Mouse (Mus musculus) cerebral cortex, adult 2 months (tissue): Measurements from ENCODE around the gene Map1b.

Experiments
- WGBS: fragments of 180-500 bp; shearing (Covaris S2); methylation state at CpG from one replicate; pipeline ENCODE4 v1.1.7; 2018; 5-methylcytosine and 5-hydroxymethylcytosine counted together

Map1b gene

GRCm38 (mm10) chr13:99447002-99447401 is 69.3 kb downstream of the Map1b start:
- 38% methylated on average over 7 of the region's 7 CpGs for WGBS

DNA sequence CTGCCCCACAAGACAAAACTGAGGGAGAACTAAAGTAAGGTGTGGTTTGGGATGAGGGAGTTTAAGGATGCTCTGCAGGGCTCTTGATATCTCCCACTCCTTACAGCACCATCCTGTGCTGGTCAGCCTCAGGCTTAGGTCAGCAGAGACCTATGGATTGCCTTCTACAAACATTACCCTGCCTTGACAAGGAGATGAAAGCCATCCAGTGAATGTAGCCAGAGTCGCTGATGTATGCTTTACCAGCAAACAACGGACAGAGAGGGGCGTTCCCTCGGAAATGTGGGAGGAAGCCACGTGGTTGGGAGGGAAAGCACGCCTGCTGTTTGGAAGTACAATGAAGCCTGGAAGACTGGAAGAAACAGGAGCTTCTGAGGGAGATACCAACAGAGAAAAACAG is 71.5 kb downstream of the Map1b start:
- WGBS = 1% methylated on average over 6 of the region's 6 CpGs

DNA sequence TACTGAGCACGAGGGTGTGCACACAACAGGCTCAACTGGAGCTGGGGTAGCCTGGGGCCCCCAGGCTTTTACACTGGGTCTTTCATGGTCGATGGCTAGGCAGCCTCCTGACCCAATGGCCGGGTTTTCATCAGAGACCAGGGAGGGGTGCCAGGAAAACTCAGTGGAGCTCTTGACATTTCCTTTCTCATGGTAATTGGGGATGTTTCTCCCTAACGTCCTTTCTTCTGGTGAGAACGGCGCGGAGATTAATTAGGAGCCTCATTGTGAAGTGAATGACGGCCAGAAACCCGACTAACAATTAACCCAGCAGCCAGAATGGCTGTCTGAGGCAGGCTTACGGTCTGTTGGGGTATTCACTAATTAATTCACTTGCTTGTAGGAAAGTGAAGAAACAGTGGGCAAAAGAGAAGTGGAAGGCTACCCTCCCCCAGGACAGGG is 71.9 kb downstream of the Map1b start:
- 16% methylated on average over 10 of the region's 10 CpGs for WGBS

DNA sequence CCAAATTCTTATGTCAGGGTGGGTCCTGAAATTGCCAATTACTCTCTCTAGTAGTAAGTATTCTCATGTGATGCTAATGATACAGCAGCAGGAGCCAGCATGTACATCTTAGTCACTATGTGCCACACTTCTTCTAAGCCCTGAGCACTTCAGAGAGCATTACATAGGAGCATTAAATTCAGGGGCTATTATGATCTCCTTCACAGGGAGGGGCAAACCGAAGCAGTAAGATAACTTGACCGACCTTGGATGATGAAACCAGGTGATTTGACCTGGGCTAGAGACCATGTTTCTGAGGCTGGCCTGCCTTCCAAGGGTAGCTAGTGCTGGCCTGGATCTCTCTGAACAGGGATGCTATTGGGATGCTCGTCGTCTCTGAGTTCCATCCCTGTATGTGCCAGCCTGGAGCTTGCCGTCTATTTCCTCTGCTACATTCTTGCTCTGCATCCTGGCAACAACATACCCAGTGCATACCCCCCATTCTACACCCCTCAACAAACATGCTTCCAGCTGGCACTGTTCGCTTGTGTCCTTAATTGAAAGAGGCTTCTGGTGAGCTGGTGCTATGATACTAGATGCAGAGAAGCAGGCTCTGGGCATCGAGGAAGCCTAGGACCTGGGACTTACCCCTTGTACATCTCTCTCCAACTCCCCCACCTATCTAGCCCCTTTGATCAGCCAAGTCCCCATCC is 72.7 kb downstream of the Map1b start:
- WGBS = 37% methylated on average over 7 of the region's 7 CpGs

- 54% methylated on average over 12 of the region's 12 CpGs for WGBS
These were observed 73.7 kb downstream of the Map1b start for GRCm38 (mm10) chr13:99442434-99443249.

DNA sequence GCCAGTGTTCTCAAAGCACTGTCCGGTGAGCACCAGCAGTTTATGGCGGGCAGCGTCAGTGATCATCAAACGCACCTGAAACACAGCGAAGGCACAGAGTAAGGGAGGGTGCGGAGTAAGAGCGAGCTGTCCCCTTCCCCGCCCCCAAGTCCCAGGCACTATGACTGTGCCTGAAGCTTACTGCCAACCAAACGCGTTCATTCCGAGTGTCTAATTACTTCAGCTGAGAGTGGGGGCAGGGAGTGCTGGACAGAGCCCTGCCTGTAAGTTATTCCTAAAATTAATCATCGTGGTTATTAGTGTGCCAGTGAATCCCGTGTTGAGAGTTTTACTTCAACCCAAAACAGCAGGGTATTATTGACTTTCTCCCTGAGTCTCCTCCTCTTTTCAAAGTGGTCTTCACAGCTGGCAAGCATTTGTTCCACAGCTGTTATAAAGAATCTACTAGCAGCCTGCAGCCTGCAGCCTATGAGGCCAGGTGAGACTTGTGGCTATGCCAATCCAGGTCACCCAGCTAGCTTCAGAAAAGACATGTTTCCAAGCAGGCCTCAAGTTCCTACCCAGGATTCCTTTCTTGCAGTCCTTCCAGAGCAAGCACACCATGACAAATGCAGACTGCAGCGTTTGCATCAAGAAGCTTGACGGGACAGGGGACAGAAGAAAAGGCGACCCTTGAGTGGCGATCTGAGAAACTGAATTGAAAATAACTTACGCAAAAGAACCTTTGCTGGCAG is 74.5 kb downstream of the Map1b start:
- 46% methylated on average over 18 of the region's 18 CpGs for WGBS

GRCm38 (mm10) chr13:99440228-99440627 is 76.1 kb downstream of the Map1b start:
- WGBS = 38% methylated on average over 2 of the region's 2 CpGs

- 89% methylated on average over 5 of the region's 5 CpGs for WGBS
These were observed 77.0 kb downstream of the Map1b start for GRCm38 (mm10) chr13:99439357-99439756.

DNA sequence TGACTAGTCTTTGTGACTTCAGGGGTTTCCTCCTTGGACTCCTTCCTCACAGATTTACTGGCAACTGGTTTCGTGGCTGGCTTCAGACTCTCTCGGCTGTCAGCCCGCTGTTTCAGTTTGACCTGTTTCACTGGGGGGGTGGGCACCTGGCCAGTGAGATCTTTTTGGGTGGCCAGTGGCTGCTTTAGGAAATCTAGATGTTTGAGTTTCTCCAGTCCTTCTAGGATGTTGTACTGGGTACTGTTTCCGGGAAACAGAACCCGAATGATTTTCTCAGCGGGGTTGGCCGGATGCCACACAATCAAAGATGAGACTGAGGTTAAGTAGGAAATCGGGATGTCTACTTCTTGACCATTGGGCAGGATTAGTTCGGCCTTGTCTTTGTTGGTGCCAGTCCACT is 81.8 kb downstream of the Map1b start:
- WGBS = 73% methylated on average over 9 of the region's 9 CpGs

DNA sequence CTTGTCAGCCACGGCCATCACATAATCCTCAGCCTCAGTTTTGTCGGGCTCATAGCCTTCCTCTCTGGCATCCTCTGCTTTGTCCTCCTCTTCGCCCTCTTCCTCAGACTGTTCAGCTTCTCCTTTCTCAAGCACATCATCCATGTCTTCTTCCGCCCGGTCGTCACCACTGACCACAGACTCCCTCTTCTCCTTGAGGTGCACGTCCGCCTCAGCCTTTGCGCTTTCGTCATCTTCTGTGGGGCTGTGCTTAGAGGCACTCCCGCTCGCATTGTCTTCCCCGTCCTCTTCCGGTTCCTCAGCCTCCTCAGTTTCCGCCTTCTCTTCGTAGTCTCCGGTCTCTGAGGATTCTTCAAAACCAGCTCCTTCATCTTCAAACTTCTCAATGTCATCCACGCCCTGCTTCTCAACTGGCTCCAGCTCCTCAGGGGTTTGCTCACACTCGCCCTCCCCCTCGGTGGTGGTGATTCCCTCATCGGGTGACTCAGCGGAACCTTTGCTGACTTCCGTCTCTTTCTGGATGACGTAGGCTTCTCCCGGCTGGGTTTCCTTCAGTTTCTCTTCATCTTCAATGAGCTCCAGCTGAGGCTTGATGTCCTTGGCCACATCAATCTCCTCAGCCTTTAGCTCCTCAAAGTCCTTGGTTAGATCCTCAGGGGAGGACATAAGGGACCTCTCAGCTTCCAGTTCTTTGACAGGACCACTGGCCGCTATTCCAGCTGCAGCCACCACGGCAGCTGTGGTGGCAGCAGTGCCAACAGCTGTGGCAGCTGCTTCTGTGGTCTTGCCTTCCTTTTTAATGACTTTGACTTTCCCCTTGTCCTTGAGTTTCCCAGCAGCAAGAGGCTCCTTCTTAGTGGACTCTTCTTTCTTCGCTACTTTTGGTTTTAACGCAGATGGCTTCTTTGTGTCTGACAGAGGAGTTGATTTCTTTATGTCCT is 83.0 kb downstream of the Map1b start:
- 85% methylated on average over 29 of the region's 29 CpGs for WGBS

DNA sequence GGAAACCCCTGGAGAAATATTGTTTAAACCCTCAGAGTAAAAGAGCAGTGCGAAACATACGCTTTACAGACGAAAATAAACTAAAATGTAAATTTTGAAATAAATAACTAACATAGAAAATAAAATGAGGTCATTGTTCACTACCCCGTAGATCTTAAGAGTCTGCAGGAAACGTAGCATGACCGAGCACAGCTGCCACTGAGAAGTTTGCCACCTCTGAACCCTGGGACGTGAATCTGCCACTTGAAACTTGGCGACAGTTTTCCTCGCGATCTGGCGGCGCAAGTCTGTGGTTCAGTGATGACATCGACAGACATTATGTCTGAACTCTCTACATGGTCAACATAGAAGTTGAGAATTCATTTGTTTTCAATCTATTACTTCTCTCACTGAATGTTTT is 92.8 kb downstream of the Map1b start:
- WGBS = 81% methylated on average over 13 of the region's 13 CpGs

GRCm38 (mm10) chr13:99416601-99417000 is 99.7 kb downstream of the Map1b start:
- WGBS = 91% methylated on average over 9 of the region's 9 CpGs

GRCm38 (mm10) chr13:99414352-99414742 is 102.0 kb downstream of the Map1b start:
- WGBS = 79% methylated on average over 10 of the region's 10 CpGs

DNA sequence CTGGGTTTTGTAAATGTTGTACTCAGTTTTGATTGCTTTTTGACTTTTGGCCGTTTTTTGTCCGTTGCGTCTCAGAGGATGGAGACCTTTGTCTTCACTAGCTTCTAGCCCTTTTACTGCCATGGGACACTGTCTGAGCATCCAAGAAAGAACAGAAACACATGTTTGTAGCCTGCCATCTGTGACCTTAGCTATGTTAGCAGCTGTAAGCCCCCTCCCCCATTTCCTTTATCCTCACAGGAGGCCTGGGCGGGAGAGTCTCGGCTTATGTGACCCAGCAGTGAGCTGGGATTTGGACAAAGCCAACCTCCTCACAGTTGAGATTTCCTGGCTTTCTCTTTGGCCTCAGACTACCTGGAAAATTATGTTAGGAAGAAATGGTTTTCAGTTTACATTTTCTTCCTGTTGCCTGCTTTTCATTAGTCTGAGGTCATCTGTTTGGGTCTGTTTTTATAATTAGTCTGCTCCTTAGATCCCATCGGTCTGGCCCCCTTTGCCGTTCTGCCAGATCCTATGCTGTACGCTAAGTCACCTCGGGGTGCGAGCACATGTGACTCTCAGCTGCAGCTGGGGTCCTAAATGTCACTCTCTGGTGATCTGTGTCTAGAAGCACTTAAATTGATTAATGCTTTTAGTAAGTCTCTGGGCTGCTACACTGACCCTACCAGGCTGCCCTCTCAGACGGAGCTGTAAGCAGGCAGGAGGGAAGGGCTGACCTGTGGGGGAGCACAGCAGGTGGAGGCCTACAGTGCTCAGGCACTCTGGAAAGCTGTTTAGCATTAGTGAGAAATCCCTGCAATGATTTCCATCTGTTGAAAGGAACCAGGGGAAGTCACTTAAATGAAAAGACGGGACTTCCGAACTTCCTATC is 102.6 kb downstream of the Map1b start:
- WGBS = 80% methylated on average over 13 of the region's 13 CpGs

GRCm38 (mm10) chr13:99412477-99413080 is 103.8 kb downstream of the Map1b start:
- 56% methylated on average over 11 of the region's 11 CpGs for WGBS

DNA sequence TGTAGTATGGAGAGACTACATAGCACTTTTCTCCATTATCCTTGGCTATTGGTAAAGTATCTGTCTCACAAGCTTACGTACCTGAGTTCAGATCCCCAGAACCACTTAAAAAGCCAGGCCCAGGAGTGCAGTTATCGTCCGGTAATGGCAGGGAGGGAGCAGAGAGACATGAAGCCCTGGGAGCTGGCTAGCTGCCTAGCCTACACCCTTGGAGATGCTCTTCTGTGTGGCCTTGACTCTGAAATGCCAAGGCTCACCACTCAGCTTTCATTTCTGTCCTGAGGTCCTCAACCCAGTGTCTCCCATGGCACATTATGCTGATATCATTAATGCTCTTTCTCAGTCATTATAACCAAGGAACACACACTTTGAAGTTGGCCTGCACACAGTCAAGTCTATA is 104.6 kb downstream of the Map1b start:
- 89% methylated on average over 3 of the region's 3 CpGs for WGBS

- WGBS = 84% methylated on average over 14 of the region's 14 CpGs
These were observed 105.5 kb downstream of the Map1b start for GRCm38 (mm10) chr13:99410611-99411515.

GRCm38 (mm10) chr13:99409216-99409615 is 107.1 kb downstream of the Map1b start:
- 78% methylated on average over 2 of the region's 2 CpGs for WGBS

DNA sequence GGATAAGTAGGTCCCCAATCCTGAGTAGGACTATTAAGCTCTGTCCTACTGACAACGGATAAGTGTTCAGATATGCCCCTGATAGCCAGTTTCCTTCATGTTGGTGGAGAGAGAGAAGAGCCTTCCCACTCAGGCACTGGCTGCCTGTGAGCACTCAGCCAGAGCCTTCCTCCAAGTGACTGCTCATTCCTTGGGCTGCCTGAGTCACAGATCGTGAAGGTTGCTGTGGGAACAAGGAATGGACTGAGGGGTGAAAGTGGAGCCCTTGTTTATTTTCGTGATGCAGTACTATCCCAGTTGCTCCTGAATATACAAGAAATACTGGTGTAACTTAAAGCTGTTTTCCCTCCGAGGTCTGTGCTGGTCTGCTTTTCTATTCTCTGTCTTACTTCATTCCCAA is 117.0 kb downstream of the Map1b start:
- WGBS = 66% methylated on average over 4 of the region's 4 CpGs
